Mouse (Mus musculus) left cerebral cortex, postnatal 14 days (tissue): ENCODE measurements at regions not wholly inside any gene's neighbourhood (a gene's known extent, or its start where the extent isn't known, plus 50 kb on each side); places are given as distances from the start of the nearest gene placed in this dataset.

Source experiments
- DNase-seq, 2 experiments: peaks; one replicate each; pipeline ENCODE4 v3.0.0; 2021 to 2022; ENCODE audit warnings: low spot score in 2 of 2, mixed read lengths in 1 of 2
- intact Hi-C: fragments of 180-260 bp; cut with DNase I; formaldehyde crosslinking; loops from one replicate; pipeline ENCODE4 v1.15.1; 2025

DNA sequence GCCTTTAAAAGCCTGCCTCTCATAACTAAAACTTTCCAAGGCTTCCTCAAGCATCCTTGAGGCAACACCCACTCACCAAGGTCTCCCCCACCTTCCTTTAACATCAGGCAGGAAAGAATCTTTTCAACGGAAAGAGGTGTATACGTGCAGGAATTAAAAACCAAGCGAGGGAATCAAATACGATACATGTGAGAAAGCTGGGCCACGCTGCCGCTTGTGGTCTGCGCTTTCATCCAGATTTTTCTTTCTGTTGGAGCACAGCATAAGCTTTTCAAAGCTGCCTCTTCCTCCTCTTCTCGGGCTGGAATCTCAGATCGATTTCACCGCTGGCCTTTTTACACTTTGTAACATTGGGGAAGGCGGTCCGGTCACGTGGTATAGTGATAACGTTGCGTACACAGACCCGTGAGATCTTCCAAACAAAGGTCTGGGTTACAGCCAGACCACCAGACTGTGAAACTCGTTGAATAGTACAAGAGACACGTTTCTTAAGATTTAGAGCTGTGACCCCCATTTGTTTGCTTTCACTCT lies 114.4 kb upstream of the Cpsf6 start:
- DNase-seq, result no peak
- intact Hi-C loops, result no loop called here

DNA sequence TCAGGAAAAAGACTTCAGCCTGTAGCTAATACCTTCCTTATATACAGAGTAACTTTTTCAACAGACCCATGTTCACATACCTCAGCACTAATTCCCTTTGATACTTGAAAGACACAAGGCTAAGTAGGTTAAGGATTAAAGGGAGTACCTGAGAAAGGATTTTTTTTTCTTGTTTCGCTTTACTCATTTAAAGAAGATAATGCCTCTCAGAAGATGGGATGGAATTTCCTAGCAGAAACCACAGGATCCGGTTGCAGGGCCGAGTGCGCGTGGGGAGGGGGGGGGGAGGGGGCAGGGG lies 114.0 kb upstream of the Cpsf6 start:
- no peak for DNase-seq
- intact Hi-C loops, result no loop called here

DNA sequence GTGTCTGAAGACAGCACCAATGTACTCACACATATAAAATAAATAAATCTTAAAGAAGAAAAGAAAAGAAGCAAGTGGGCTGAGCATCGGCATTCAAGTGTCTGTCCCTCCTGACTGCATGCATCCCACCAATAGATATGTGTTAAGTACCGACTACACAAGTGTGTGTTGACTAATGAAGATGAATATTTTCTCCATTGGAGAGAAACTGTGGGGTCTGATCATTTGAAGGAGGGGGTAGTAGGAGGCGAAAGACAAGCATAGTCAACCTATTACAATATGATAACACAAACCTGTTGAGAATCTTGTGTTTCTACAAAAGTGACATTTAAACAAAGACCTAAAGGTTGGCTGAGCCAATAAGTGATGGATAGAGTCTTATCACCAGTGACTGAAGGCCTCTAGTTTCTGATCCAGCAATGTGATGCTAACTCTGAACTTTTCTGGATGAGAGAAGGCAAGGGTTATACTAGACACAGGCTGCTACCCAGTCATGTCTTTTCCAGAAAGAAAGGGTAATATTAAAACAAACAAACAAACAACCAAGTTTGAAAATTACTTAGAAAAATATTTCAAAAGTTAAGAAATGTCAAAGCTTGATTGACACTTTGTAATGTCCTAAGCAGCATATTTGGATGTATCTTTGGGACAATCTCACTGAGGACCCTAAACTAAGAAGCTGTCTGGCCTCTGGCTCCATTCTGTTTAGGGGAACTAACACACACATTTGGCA lies 113.4 kb upstream of the Cpsf6 start:
- intact Hi-C loops, result no loop called here
- no peak for DNase-seq

DNA sequence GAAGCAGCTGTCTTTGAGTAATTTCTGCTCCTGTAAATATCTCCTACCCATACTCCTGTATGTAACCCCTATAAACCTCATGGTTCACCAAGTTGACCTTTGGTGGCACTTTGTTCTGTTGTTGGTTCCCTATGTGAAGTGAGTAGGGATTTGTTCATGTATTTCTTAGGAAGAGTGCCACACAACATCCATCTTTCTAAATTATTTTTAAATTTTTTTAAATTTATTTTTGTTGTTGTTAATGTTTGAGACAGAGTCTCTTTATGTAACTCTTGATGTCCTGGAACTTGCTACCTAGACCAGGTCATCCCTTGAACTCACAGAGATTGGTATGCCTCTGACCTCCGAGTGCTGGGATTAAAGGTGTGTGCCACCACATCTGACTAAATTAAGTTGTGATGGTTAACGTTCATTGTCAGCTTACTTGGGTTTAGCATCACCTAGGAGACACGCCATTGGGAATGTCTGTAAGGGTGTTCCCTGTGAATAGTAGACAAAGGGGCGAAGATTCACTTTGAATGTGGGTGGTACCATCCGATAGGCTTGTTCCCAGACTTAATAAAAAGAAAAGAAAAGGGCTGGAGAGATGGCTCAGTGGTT lies 112.7 kb upstream of the Cpsf6 start:
- DNase-seq, result no peak

DNA sequence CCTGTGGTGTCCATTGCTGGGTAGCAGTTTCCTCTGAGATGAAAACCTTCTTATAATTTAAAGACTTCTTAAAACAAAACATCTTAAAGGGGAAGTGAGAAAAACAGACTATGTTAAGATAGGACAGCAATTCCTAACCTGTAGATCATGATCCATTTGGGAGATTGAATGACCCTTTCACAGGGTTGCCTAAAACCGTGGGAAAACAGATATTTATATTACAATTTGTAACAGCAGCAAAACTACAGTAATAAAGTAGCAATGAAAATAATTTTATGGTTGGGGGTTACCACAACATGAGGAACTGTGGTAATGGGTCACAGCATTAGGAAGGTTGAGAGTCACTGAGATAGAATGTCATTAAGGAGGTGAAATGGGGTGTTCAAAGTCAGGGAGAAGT lies 111.9 kb upstream of the Cpsf6 start:
- DNase-seq, result no peak
- intact Hi-C loops, result no loop called here

More for the DNA sequence above, 112.7 kb upstream of the Cpsf6 start:
- intact Hi-C loops, result no loop called here

- no peak for DNase-seq
- intact Hi-C loops, result no loop called here
Measured at GRCm38 (mm10) chr10:117490851-117491595, 111.2 kb upstream of the Cpsf6 start.

DNA sequence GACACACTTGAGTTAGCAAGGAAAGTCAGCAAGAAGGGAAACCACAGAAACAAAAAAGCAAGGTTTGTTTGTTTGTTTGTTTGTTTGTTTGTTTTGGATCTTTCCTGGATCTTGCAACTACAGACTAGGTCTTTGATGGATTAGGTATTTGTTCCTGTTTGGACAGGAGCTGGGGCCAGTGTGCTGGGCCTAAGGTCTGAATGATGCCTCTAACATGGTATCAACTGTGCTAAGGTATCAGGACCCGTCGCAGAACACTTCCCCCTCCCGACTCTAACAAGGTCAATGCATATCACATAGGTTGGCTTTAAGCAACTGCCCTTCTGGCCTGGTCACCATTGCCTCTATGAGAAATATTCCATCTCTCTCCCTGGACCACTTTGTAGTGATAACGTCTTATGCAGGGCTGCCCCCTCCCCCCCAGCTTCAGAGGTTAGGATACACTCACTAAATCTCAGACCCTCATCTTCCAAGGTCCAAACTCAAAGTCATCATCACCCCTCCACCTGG lies 103.3 kb upstream of the Cpsf6 start:
- intact Hi-C loops, result no loop called here
- DNase-seq, result no peak

- DNase-seq, result no peak
- intact Hi-C loops, result no loop called here
Measured at GRCm38 (mm10) chr10:117482361-117482760, 102.5 kb upstream of the Cpsf6 start.

DNA sequence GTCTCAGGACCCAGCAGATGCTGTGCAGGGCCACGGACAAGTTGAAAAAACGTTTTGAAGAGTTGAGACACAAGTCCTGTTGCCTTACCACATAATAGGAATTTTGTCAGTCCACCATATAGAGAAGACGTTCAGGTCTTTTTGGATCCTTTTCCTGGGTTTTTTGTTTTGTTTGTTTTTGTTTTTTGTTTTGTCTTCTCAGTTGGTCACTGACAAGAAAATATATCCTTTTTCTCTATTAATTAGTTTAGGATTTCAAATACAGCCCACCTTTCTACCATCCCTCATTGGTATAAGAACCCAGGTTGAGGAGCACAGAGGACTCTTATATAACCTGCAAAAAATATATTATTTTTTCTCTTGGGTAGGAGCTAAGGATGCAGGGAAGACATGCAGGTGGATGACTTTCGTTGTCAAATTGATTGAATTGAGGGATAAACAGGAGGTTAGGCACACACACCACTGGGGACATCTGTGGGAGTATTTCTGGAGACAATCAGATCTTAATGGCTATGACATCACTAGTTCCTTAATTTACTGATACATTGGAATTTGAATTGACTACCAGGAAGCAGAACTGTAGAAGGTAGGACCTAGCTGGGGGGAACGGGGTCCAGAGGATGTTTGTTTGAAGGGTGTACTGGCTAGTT lies 101.7 kb upstream of the Cpsf6 start:
- intact Hi-C loops, result no loop called here
- no peak for DNase-seq

GRCm38 (mm10) chr10:117480456-117480850 lies 100.6 kb upstream of the Cpsf6 start:
- no peak for DNase-seq
- intact Hi-C loops, result no loop called here

- DNase-seq, result no peak
- intact Hi-C loops, result no loop called here
Measured at GRCm38 (mm10) chr10:117479721-117480455, 100.1 kb upstream of the Cpsf6 start.

DNA sequence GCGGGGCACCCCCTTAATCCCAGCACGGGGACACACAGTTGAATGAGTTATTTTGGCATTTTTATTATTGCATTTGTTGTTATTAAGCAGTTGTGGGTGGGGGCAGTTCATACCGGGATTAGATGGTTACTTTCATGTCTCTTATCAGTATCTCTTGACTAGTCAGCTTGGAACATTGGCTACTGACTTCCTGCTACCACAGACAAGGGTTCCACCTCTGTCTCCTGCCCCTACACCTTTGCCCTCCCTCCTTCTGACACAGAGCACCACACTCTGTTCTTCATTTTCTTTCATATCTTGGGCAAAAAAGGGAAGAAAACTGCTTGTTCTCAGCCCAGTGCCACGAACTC lies 99.1 kb upstream of the Cpsf6 start:
- intact Hi-C loops, result no loop called here
- DNase-seq, result no peak

DNA sequence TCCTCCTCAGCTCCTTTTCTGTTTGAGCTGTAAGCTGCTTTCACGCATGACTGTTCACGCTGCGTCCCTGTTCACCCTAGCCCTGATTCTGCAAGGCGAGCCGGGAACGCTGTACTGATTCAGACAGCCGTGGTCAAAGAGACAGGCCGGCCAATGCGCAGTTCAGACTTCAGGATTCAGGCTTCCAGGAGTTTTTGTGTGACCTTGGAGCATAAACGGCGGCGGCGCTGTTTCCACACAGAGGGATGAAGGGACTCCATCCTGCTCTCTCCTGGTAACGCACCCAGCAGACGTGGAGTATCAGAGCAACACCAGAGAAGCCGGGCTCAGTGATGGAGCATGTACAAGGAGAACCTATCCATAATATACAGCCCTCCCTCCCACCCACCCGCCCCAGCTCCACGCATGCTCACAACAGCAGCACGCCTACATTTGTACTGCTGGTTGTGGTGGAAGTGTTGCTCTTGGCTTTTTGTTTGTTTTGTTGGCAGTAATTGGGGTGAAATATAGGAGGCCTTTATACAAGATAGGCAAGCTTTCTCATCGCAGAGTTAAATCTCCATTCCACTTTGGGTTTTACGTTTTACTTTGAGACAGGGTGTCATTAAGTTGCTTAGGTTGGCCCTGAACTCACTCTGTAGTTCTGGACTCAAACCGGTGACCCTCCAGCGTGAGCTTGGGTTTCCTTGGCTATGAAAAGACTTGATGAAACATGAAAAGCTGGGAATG lies 98.6 kb upstream of the Cpsf6 start:
- intact Hi-C loops, result no loop called here
- peak; percentile 40 to 41 for DNase-seq

- DNase-seq, result no peak
- intact Hi-C loops, result no loop called here
Measured at GRCm38 (mm10) chr10:117477331-117478201, 97.8 kb upstream of the Cpsf6 start.

GRCm38 (mm10) chr10:117475086-117475945 lies 95.5 kb upstream of the Cpsf6 start:
- no peak for DNase-seq
- intact Hi-C loops, result no loop called here

GRCm38 (mm10) chr10:117474351-117475085 lies 94.7 kb upstream of the Cpsf6 start:
- intact Hi-C loops, result no loop called here
- DNase-seq, result no peak
